10 mouse cellular contexts compared by ENCODE assay signal in the genomic region with DNA sequence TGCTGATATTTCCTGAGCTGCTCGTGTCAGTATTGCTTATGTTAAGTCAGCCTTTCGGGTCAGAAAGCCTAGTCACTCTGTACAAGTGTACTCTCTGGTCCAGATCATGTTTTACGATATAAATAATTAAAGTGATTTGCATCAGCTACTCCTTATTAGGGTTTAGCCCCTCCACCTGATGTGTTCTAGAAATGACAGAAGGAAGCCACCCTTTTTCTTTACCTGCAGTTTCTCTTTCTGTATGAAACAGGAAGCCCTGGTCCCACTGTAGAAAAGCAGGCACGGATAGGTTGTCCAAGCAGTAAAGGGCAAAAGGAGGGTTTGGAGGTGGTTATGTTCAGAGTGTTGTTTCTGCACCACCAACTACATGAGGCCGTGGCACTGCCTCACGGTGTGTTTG. TPM values are rescaled to one million over a fixed set of nuclear protein-coding genes. Genes with fewer than 3 reads are reported as not detected.
DNase-seq lines count a peak whose midpoint lies in the region; ATAC-seq lines count a peak whose summit lies in the region.
"Had no signal": no experiment of that assay in that cellular context is flagged by ENCODE, and none has a peak within 500 bp of the region (broad histone marks: within the 10 kb centered on the region; RNA-seq: fewer than 3 reads in every experiment).

No protein-coding gene starts in this region.

- ATAC-seq in lung, embryonic 15.5 days (ENCODE audit: borderline replicate concordance, extremely low read depth, low FRiP score, low TSS enrichment) = no peak
- ATAC-seq in embryonic facial prominence, embryonic 15.5 days (ENCODE audit: insufficient number of reproducible peaks, low FRiP score, low TSS enrichment, low read depth) = no peak
- ATAC-seq in limb, embryonic 12.5 days (ENCODE audit: insufficient number of reproducible peaks, insufficient read depth, low FRiP score, low TSS enrichment, low read depth) = no peak
- ATAC-seq in megakaryocyte-erythroid progenitor cell, adult 5-6 weeks (replicated peaks; ENCODE audit: low FRiP score, low TSS enrichment, poor library complexity, severe bottlenecking) = no peak

- no peak for DNase-seq in lung, postnatal 4 days
- DNase-seq in splenic B cell, adult 2 months (ENCODE audit: low read depth, low spot score) = peak; percentile 20
- no peak for DNase-seq in frontal cortex, postnatal 36 days (ENCODE audit: low spot score in 2 of 2)
- DNase-seq in left cerebral cortex, adult 9 months (ENCODE audit: low spot score in 2 of 2) = no peak
- DNase-seq: adrenal gland, adult 8-10 months had no signal

- no peaks in the 10 kb centered on the region for H3K9me3 ChIP-seq in lung, embryonic 15.5 days
- H3K9me3 ChIP-seq in embryonic facial prominence, embryonic 15.5 days (replicated peaks) = no peaks in the 10 kb centered on the region
- H3K9me3 ChIP-seq in limb, embryonic 12.5 days = no peaks in the 10 kb centered on the region

- H3K4me3 ChIP-seq in lung, embryonic 15.5 days = peak overlapping the region; percentile 100
- H3K4me3 ChIP-seq in embryonic facial prominence, embryonic 15.5 days (replicated peaks) = peak overlapping the region; percentile 68
- H3K4me3 ChIP-seq in limb, embryonic 12.5 days (replicated peaks) = peak overlapping the region; percentile 83

- H3K27ac ChIP-seq in lung, embryonic 15.5 days = no peak overlapping the region
- H3K27ac ChIP-seq in embryonic facial prominence, embryonic 15.5 days (replicated peaks) = no peak overlapping the region
- no peak overlapping the region for H3K27ac ChIP-seq in limb, embryonic 12.5 days

- H3K4me1 ChIP-seq in lung, embryonic 15.5 days = peaks cover 12% of the 10 kb centered on the region
- peaks cover 12% of the 10 kb centered on the region for H3K4me1 ChIP-seq in embryonic facial prominence, embryonic 15.5 days
- H3K4me1 ChIP-seq in limb, embryonic 12.5 days (replicated peaks) = peaks cover 13% of the 10 kb centered on the region

- no peaks in the 10 kb centered on the region for H3K27me3 ChIP-seq in lung, embryonic 15.5 days
- H3K27me3 ChIP-seq in embryonic facial prominence, embryonic 15.5 days = no peaks in the 10 kb centered on the region
- no peaks in the 10 kb centered on the region for H3K27me3 ChIP-seq in limb, embryonic 12.5 days
- no peaks in the 10 kb centered on the region for H3K27me3 ChIP-seq in splenic B cell, adult 2 months (ENCODE audit: control insufficient read depth, insufficient read depth, low read length, poor library complexity, severe bottlenecking)

- peaks cover 25% of the 10 kb centered on the region for H3K36me3 ChIP-seq in lung, embryonic 15.5 days
- H3K36me3 ChIP-seq in embryonic facial prominence, embryonic 15.5 days = peaks cover 45% of the 10 kb centered on the region
- peaks cover 59% of the 10 kb centered on the region for H3K36me3 ChIP-seq in limb, embryonic 12.5 days
- H3K36me3 ChIP-seq in splenic B cell, adult 2 months (ENCODE audit: control insufficient read depth, insufficient read depth, low read length, poor library complexity, severe bottlenecking) = no peaks in the 10 kb centered on the region; the same call in none of the 2 replicates

- peak overlapping the region; percentile 89 for H3K4me2 ChIP-seq in lung, embryonic 15.5 days
- H3K4me2 ChIP-seq in embryonic facial prominence, embryonic 15.5 days (replicated peaks) = peak overlapping the region; percentile 82
- peak overlapping the region; percentile 76 for H3K4me2 ChIP-seq in limb, embryonic 12.5 days

- peak overlapping the region; percentile 96; the same call in 1 of the 2 replicates for H3K9ac ChIP-seq in lung, embryonic 15.5 days
- H3K9ac ChIP-seq in embryonic facial prominence, embryonic 15.5 days = no peak overlapping the region
- H3K9ac ChIP-seq in limb, embryonic 12.5 days (replicated peaks) = peak overlapping the region; percentile 91; the same call in 1 of the 2 replicates

- 68% methylated on average over 6 of the region's 6 CpGs for WGBS in lung, embryonic 15.5 days
- WGBS in embryonic facial prominence, embryonic 15.5 days = 71% methylated on average over 6 of the region's 6 CpGs
- WGBS in limb, embryonic 12.5 days = 83% methylated on average over 6 of the region's 6 CpGs

RNA-seq across cellular contexts. Expression of a gene that starts 1.5 kb away (rescaled TPM):
- polyA plus RNA-seq in lung, embryonic 15.5 days (2015; fragmentation: Nextera tagmentation; extraction: Ambion mirVana) = 12.8 and 13.2 TPM in 2 replicates
- 10.9 and 11.2 TPM in 2 replicates for polyA plus RNA-seq in embryonic facial prominence, embryonic 15.5 days (2015; fragmentation: Nextera tagmentation; extraction: Ambion mirVana)
- polyA plus RNA-seq in limb, embryonic 12.5 days (2016; fragmentation: Nextera tagmentation; extraction: Ambion mirVana) = 14.1 and 15.0 TPM in 2 replicates
- total RNA-seq in megakaryocyte-erythroid progenitor cell, adult 5-6 weeks (2014; fragmentation: Nextera tagmentation) = 38.3 and 50.7 TPM in 2 replicates
- 35.2 and 44.4 TPM in 2 replicates for total RNA-seq in megakaryocyte-erythroid progenitor cell, adult 5-6 weeks (2017)

RNA-seq across cellular contexts. Expression of a gene that starts 47.1 kb away (rescaled TPM):
- 36.1 and 40.5 TPM in 2 replicates for polyA plus RNA-seq in lung, embryonic 15.5 days (2015; fragmentation: Nextera tagmentation; extraction: Ambion mirVana)
- 37.3 and 37.6 TPM in 2 replicates for polyA plus RNA-seq in embryonic facial prominence, embryonic 15.5 days (2015; fragmentation: Nextera tagmentation; extraction: Ambion mirVana)
- polyA plus RNA-seq in limb, embryonic 12.5 days (2016; fragmentation: Nextera tagmentation; extraction: Ambion mirVana) = 41.4 and 44.3 TPM in 2 replicates
- total RNA-seq in megakaryocyte-erythroid progenitor cell, adult 5-6 weeks (2014; fragmentation: Nextera tagmentation) = 32.1 and 62.2 TPM in 2 replicates
- total RNA-seq in megakaryocyte-erythroid progenitor cell, adult 5-6 weeks (2017) = 15.5 and 30.5 TPM in 2 replicates

RNA-seq across cellular contexts. Expression of a gene that starts 47.6 kb away (rescaled TPM):
- polyA plus RNA-seq in lung, embryonic 15.5 days (2015; fragmentation: Nextera tagmentation; extraction: Ambion mirVana) = 58.2 and 59.0 TPM in 2 replicates
- 57.9 and 59.1 TPM in 2 replicates for polyA plus RNA-seq in embryonic facial prominence, embryonic 15.5 days (2015; fragmentation: Nextera tagmentation; extraction: Ambion mirVana)
- polyA plus RNA-seq in limb, embryonic 12.5 days (2016; fragmentation: Nextera tagmentation; extraction: Ambion mirVana) = 59.1 and 63.6 TPM in 2 replicates
- total RNA-seq in megakaryocyte-erythroid progenitor cell, adult 5-6 weeks (2014; fragmentation: Nextera tagmentation) = 11.8 and 14.4 TPM in 2 replicates
- 1.5 and 4.2 TPM in 2 replicates for total RNA-seq in megakaryocyte-erythroid progenitor cell, adult 5-6 weeks (2017)

RNA-seq across cellular contexts. Expression of a gene that starts 58.6 kb away (rescaled TPM):
- 0.42 and 0.59 TPM in 2 replicates for polyA plus RNA-seq in lung, embryonic 15.5 days (2015; fragmentation: Nextera tagmentation; extraction: Ambion mirVana)
- 1.2 and 1.5 TPM in 2 replicates for polyA plus RNA-seq in embryonic facial prominence, embryonic 15.5 days (2015; fragmentation: Nextera tagmentation; extraction: Ambion mirVana)
- polyA plus RNA-seq in limb, embryonic 12.5 days (2016; fragmentation: Nextera tagmentation; extraction: Ambion mirVana) = 0.71 and 0.77 TPM in 2 replicates
- not detected in 2 replicates for total RNA-seq in megakaryocyte-erythroid progenitor cell, adult 5-6 weeks (2014; fragmentation: Nextera tagmentation)
- 0.19 TPM in 1 of 2 replicates, not detected in the other for total RNA-seq in megakaryocyte-erythroid progenitor cell, adult 5-6 weeks (2017)
- total RNA-seq: hematopoietic stem cell, adult 5-6 weeks had no signal
